Mouse (Mus musculus) neural tube, embryonic 14.5 days (tissue): ENCODE results near the gene Nelfcd. TPM values are rescaled to one million over a fixed set of nuclear protein-coding genes. Genes with fewer than 3 reads are reported as not detected.

Experiments used
- ATAC-seq: fragments of 200-750 bp; cut with Nextera tagmentation; 2 replicates; pipeline ENCODE4 v1.8.0; 2017; ENCODE audit warnings: low read depth, mild to moderate bottlenecking, moderate TSS enrichment, moderate library complexity
- H3K27ac ChIP-seq: fragments of 300-500 bp; sonication (generic); 2 replicates; pipeline ENCODE4 v1.5.1; 2014; ENCODE audit warnings: low read depth, mild to moderate bottlenecking, control low read depth, low read length, moderate library complexity, mixed read lengths
- H3K27me3 ChIP-seq: fragments of 300-500 bp; sonication (generic); 2 replicates; pipeline ENCODE4 v1.6.1; 2014; ENCODE audit warnings: low read length; ENCODE audit not compliant: control insufficient read depth, insufficient read depth
- H3K36me3 ChIP-seq: fragments of 300-500 bp; sonication (generic); 2 replicates; pipeline ENCODE4 v1.6.1; 2014; ENCODE audit warnings: low read length, mixed read lengths; ENCODE audit not compliant: control insufficient read depth, insufficient read depth
- H3K4me1 ChIP-seq: fragments of 300-500 bp; sonication (generic); 2 replicates; pipeline ENCODE4 v1.6.1; 2014; ENCODE audit warnings: low read length; ENCODE audit not compliant: control insufficient read depth, insufficient read depth
- H3K4me2 ChIP-seq: fragments of 300-500 bp; sonication (generic); 2 replicates; pipeline ENCODE4 v1.6.1; 2014; ENCODE audit warnings: mild to moderate bottlenecking, low read depth, low read length, control low read depth
- H3K4me3 ChIP-seq: fragments of 300-500 bp; sonication (generic); 2 replicates; pipeline ENCODE4 v1.5.1; 2014; ENCODE audit warnings: low read depth, low read length, control low read depth, mixed read lengths
- H3K9ac ChIP-seq: fragments of 300-500 bp; sonication (generic); replicated peaks from 2 replicates; pipeline ENCODE4 v1.6.1; 2014; ENCODE audit warnings: low read depth, mild to moderate bottlenecking, control low read depth, low read length, mixed read lengths
- H3K9me3 ChIP-seq: fragments of 300-500 bp; sonication (generic); 2 replicates; pipeline ENCODE4 v1.6.1; 2016; ENCODE audit warnings: low read length; ENCODE audit not compliant: control insufficient read depth
- WGBS: fragments of 180-500 bp; shearing (Covaris S2); extraction: QIAGEN DNeasy Blood & Tissue Kit; methylation state at CpG from one replicate; pipeline ENCODE4 v1.1.7; 2014; 5-methylcytosine and 5-hydroxymethylcytosine counted together
- polyA plus RNA-seq: library from polyadenylated mRNA; unstranded; fragments of >200 nt; fragmentation: Nextera tagmentation; extraction: Ambion mirVana; gene quantifications from 2 replicates; pipeline ENCODE4 v1.2.1, GENCODE M21; 2014

Gene Nelfcd
- polyA plus RNA-seq, 1 experiment from 2014 or later: 105 TPM

- WGBS: 88% methylated on average over 5 of the region's 5 CpGs
- H3K4me3 ChIP-seq: peak overlapping the region; percentile 66
- H3K4me2 ChIP-seq: peak overlapping the region; percentile 68
- no peak overlapping the region for H3K9ac ChIP-seq
- no peak for ATAC-seq
- H3K27me3 ChIP-seq: no peaks in the 10 kb centered on the region
- 0 out of 2 replicates have a peak, but pooled peaks cover 2% of the 10 kb centered on the region for H3K36me3 ChIP-seq
- H3K27ac ChIP-seq: no peak overlapping the region
- H3K4me1 ChIP-seq: no peaks in the 10 kb centered on the region
- H3K9me3 ChIP-seq: no peaks in the 10 kb centered on the region
Observed at GRCm38 (mm10) chr2:174473550-174473927, 57.9 kb downstream of the Nelfcd start.

Other genes starting within 250 kb of the Nelfcd start
- gene Gnas, start 131.5 kb upstream of the Nelfcd start, polyA plus RNA-seq: 1,718 and 1,785 TPM in 2 replicates
- 10.0 and 11.8 TPM in 2 replicates for gene Gm20721, start 69.1 kb upstream of the Nelfcd start, polyA plus RNA-seq
- 58.2 and 79.7 TPM in 2 replicates for gene Ctsz, start 23.2 kb downstream of the Nelfcd start, polyA plus RNA-seq
- 0.19 and 0.68 TPM in 2 replicates for gene Tubb1, start 34.9 kb downstream of the Nelfcd start, polyA plus RNA-seq
- gene Atp5e, start 48.3 kb downstream of the Nelfcd start, polyA plus RNA-seq: 794 and 891 TPM in 2 replicates
- 111 and 112 TPM in 2 replicates for gene Prelid3b, start 57.3 kb downstream of the Nelfcd start, polyA plus RNA-seq
- not detected in 2 replicates for gene Zfp831, start 227.7 kb downstream of the Nelfcd start, polyA plus RNA-seq